Mouse (Mus musculus): ENCODE results near the gene Scn4a.

- TF ChIP-seq GATA1 (IDR thresholded peaks at IDR 0.05; ENCODE audit: borderline replicate concordance, low read length) (no peak), FLI1 (IDR thresholded peaks at IDR 0.05; ENCODE audit: low read length) (no peak)
Measured at GRCm38 (mm10) chr11:106386409-106386808, 33.3 kb upstream of the Scn4a start.

Data from megakaryocyte, embryonic 14.5 days (primary cell).